8 mouse cellular contexts compared by ENCODE assay signal in the genomic region with DNA sequence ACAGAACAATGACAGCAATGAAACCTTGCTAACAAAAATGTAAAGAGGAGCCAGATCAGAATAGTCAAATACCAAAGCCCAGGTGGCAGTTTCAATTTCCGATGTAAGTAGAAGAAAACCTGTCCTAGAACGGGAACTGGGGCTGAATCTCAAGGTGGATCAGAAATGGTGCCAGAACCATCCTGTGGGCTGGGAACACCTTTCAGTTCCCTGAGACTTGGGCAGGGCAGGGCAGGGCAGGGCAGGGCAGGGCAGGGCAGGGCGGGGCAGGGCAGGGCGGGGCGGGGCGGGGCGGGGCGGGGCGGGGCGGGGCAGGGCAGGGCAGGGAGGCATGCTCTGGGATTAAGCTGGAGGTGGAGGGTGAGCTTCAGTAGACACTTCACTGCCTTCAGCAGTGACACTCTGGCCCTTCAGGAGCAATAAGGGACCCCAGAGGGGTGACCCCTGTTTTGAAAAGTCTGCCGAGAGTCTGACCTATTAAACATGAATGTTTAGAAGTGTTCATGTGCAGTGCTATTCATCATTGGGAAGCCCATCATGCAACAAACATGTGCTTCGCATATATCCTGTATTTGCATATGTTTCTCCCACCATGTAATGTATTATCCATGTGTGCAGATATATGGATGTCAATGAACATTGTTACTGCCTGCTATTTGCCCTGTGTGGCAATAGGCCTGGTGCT.
DNase-seq lines count a peak whose midpoint lies in the region; ATAC-seq and TF ChIP-seq lines count a peak whose summit lies in the region.

No protein-coding gene starts in this region.

- peak overlapping the region; percentile 81 for H3K4me3 ChIP-seq in left cerebral cortex, adult 2 months
- H3K4me3 ChIP-seq in embryonic facial prominence, embryonic 12.5 days: no peak overlapping the region
- peak overlapping the region; percentile 58 for H3K4me3 ChIP-seq in hindbrain, embryonic 14.5 days (replicated peaks; ENCODE audit: low read length)
- H3K4me3 ChIP-seq in neural tube, embryonic 12.5 days: no peak overlapping the region; the same call in 1 of the 2 replicates

- peaks cover 49% of the 10 kb centered on the region for H3K27me3 ChIP-seq in embryonic facial prominence, embryonic 12.5 days
- peaks cover 5% of the 10 kb centered on the region; the same call in 1 of the 2 replicates for H3K27me3 ChIP-seq in hindbrain, embryonic 14.5 days (ENCODE audit: control insufficient read depth, insufficient read depth, low read length)
- peaks cover 11% of the 10 kb centered on the region; the same call in 1 of the 2 replicates for H3K27me3 ChIP-seq in neural tube, embryonic 12.5 days (replicated peaks)

- no peaks in the 10 kb centered on the region for H3K9me3 ChIP-seq in embryonic facial prominence, embryonic 12.5 days
- no peaks in the 10 kb centered on the region for H3K9me3 ChIP-seq in hindbrain, embryonic 14.5 days (ENCODE audit: control insufficient read depth, low read length)
- H3K9me3 ChIP-seq in neural tube, embryonic 12.5 days: no peaks in the 10 kb centered on the region

- no peaks in the 10 kb centered on the region for H3K36me3 ChIP-seq in embryonic facial prominence, embryonic 12.5 days
- no peaks in the 10 kb centered on the region for H3K36me3 ChIP-seq in hindbrain, embryonic 14.5 days (replicated peaks; ENCODE audit: control insufficient read depth, insufficient read depth)
- H3K36me3 ChIP-seq in neural tube, embryonic 12.5 days: no peaks in the 10 kb centered on the region

- ATAC-seq in embryonic facial prominence, embryonic 12.5 days (ENCODE audit: insufficient number of reproducible peaks, insufficient read depth, low FRiP score, low TSS enrichment): peak; percentile 88
- ATAC-seq in hindbrain, embryonic 14.5 days (ENCODE audit: low FRiP score): no peak
- peak; percentile 46; the same call in 1 of the 2 replicates for ATAC-seq in neural tube, embryonic 12.5 days (ENCODE audit: low FRiP score, low read depth)

- H3K4me2 ChIP-seq in embryonic facial prominence, embryonic 12.5 days (replicated peaks): no peak overlapping the region
- H3K4me2 ChIP-seq in hindbrain, embryonic 14.5 days (replicated peaks): peak overlapping the region; percentile 71
- peak overlapping the region; percentile 90 for H3K4me2 ChIP-seq in neural tube, embryonic 12.5 days (replicated peaks)

- no peak for TF ChIP-seq CTCF in left cerebral cortex, adult 2 months (IDR thresholded peaks at IDR 0.05)

- no peak for DNase-seq in left cerebral cortex, adult 2 months (ENCODE audit: extremely low spot score in 1 of 2, low spot score in 2 of 2)
- no peak for DNase-seq in left cerebral cortex, postnatal 10 days (ENCODE audit: extremely low spot score in 1 of 2, low spot score in 2 of 2)
- no peak for DNase-seq in hindbrain, embryonic 14.5 days (ENCODE audit: low spot score)
- no peak for DNase-seq in right cerebral cortex, postnatal 14 days
- DNase-seq in layer of hippocampus, adult 18-20 months (ENCODE audit: low spot score in 2 of 2): no peak
- no peak for DNase-seq in lung, adult 18-20 months

- H3K27ac ChIP-seq in left cerebral cortex, adult 2 months: peak overlapping the region; percentile 99
- no peak overlapping the region for H3K27ac ChIP-seq in embryonic facial prominence, embryonic 12.5 days
- H3K27ac ChIP-seq in hindbrain, embryonic 14.5 days: peak overlapping the region; percentile 90
- no peak overlapping the region for H3K27ac ChIP-seq in neural tube, embryonic 12.5 days

- no peak overlapping the region for H3K9ac ChIP-seq in embryonic facial prominence, embryonic 12.5 days
- peak overlapping the region; percentile 80 for H3K9ac ChIP-seq in hindbrain, embryonic 14.5 days
- peak overlapping the region; percentile 70; the same call in 1 of the 2 replicates for H3K9ac ChIP-seq in neural tube, embryonic 12.5 days

- WGBS in embryonic facial prominence, embryonic 12.5 days: 11% methylated on average over 10 of the region's 12 CpGs
- 9% methylated on average over 12 of the region's 12 CpGs for WGBS in hindbrain, embryonic 14.5 days
- WGBS in neural tube, embryonic 12.5 days: 15% methylated on average over 7 of the region's 12 CpGs

- intact Hi-C loops in left cerebral cortex, adult 2 months (cut with DNase I): loop anchor here (1.0 to 10.0 kb wide), 6 partner anchors 59 to 211 kb away; no protein-coding TSS in a partner anchor
- intact Hi-C loops in left cerebral cortex, postnatal 10 days (cut with DNase I): loop anchor here (5.0 to 10.0 kb wide), 3 partner anchors 76 to 291 kb away; no protein-coding TSS in a partner anchor

- peaks cover 16% of the 10 kb centered on the region for H3K4me1 ChIP-seq in embryonic facial prominence, embryonic 12.5 days
- peaks cover 28% of the 10 kb centered on the region for H3K4me1 ChIP-seq in hindbrain, embryonic 14.5 days (replicated peaks; ENCODE audit: control insufficient read depth, insufficient read depth, low read length)
- peaks cover 32% of the 10 kb centered on the region for H3K4me1 ChIP-seq in neural tube, embryonic 12.5 days

Comparison
In these comparisons a context has a peak if more than half of its experiments do, and no peak if none do; other contexts are left out.
1. H3K27ac ChIP-seq: peak in left cerebral cortex, adult 2 months (single experiment) and hindbrain, embryonic 14.5 days (single experiment); none in embryonic facial prominence, embryonic 12.5 days (single experiment) and neural tube, embryonic 12.5 days (single experiment).
2. H3K4me3 ChIP-seq: peak in left cerebral cortex, adult 2 months (single experiment) and hindbrain, embryonic 14.5 days (single experiment); none in embryonic facial prominence, embryonic 12.5 days (single experiment) and neural tube, embryonic 12.5 days (single experiment).